Mouse (Mus musculus) CD4-positive helper T cell, adult 2 months (primary cell): Measurements from ENCODE around the gene Laptm4a.

Source experiments
- DNase-seq: peaks from one replicate; pipeline ENCODE4 v3.0.0-alpha.2; 2012; ENCODE audit warnings: low read depth, missing footprints, low spot score

The Laptm4a gene

DNA sequence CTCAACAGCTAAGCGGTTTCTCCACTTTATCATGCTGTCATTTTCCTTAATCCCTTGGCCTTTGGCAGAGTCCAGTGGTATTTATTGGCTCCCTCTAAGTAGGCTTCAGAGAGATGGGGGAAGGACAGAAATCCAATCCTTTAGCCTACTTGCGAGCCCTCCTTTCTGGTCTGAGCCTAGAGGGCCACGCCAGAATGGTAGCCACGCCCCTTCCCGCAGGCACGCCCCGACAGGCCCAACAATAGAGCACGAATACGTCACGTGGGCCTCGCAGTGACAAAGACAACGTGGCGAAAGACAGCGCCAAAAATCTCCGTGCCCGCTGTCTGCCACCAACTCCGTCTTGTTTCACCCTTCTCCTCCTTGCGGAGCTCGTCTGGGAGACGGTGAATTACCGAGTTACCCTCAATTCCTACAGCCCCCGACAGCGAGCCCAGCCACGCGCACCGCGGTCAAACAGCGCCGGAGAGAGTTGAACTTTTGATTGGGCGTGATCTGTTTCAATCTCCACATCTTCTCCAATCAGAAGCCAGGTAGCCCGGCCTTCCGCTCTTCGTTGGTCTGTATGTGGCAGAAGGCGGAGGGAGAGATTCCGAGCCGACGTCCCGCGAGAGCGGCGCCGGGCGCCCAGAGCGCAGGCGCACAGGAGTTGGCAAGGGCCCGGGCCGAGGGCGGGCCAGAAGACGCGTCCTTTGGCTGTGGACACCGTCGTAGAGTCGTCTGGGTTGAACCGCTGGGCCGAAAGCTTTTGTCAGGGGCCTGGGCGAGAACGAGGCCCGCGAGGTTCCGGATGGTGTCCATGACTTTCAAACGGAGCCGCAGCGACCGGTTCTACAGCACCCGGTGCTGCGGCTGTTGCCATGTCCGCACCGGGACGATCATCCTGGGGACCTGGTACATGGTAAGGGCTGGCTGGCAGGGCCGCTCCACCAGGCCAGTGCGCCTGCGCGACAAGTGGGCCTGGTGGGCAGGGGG lies at the start of gene Laptm4a:
Laptm4a (plus strand) TSS at position 271 of the 975 bp plus-strand sequence.
- DNase-seq = peak; percentile 99

- DNase-seq = no peak
Observed at GRCm38 (mm10) chr12:8875583-8875982, 45.9 kb upstream of the Laptm4a start.

DNA sequence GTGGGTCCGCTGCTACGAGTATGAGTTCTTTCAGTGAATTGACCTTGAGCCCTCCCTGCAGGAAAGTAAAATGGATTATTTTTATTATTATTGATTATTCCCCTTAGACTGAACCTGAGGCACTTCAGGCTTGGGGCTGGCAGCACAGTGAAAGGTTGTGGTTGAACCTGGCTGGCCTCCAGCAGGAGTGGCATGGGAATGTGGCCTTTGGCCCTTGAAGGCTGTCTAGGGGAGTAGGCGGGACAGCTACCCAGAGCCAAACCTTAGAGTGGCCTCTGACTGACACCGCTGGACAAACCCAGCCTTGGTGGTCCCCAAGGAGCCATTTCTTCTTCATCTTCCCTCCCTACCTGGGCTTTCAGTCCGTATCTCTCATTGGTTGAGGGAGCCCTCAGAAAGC lies 44.6 kb upstream of the Laptm4a start:
- DNase-seq = no peak

DNA sequence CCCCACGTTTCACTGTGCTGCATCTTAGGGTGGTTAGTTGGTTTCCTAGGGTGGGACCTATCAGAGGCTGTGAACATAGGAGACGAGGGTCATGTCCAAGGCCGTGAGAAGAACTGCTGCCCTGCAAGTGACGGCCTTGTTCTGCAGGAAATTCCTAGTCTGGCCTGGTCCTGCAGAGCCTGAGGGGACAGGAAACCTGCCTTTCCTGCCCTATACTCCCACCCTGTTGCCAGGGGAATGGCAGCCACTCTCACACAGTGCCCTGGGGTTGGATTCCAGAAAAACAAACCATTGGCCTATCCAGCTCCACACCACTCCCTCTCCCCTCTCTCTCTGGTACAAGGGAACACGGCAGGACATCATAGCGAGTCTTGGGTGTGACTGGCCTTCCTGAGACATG lies 44.1 kb upstream of the Laptm4a start:
- DNase-seq = no peak

GRCm38 (mm10) chr12:8878752-8879151 lies 42.7 kb upstream of the Laptm4a start:
- DNase-seq = no peak

DNA sequence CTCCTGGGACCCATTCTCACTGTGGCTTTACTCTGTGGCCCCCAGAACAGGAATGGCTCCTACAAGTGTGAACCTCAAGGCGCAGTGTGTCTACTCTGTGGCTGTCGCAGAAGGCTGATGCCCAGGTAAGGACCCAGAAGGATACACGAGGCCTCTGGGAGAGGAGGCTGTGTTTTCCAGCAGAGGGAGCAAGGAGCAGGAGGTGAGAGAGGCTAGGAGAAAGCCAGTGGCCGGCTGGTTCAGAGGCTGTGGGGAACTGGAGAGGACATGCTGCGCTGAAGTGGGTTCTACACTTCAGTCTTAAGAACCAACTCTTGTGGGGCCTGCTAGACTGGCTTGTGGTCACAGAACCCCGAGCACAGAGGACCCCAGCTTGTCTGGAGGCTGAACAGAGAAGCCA lies 42.1 kb upstream of the Laptm4a start:
- no peak for DNase-seq

DNA sequence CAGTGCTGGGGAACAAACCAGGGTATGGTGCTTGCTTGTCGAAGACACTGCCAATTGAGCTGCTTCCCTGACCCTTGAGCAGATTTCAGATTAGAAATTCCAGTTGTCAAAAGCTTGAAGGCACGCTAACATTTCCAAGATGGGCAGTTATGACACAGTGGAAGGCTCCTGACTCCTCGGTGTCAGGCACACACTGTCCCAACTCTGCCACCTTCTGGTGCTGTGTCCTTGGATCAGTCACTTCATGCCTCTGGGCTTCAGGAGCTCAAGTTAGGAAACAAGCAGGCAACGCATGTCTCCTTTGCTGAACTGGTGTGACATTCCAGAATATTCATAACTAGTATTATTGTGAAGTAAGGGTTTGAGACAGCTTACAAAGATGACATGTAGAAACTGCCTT lies 39.7 kb upstream of the Laptm4a start:
- DNase-seq = no peak

DNA sequence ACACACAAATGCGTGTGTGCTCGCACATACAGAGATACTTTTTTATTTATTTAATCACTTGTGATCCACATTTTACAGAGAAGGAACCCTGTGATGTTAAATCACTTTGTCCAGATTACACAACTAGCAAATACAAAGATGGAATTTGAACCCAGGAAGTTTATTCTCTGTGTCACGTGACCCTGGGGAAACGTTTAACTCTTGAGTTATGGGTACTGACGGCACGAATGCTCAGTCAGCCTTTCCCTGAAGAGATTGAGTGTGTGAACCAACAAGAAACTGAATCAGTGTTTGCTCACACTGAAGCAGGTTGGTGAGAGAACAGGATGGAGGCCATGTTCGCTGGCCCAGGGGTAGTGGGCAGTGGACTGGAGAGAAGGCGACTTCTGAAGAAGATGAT lies 39.1 kb upstream of the Laptm4a start:
- DNase-seq = no peak

DNA sequence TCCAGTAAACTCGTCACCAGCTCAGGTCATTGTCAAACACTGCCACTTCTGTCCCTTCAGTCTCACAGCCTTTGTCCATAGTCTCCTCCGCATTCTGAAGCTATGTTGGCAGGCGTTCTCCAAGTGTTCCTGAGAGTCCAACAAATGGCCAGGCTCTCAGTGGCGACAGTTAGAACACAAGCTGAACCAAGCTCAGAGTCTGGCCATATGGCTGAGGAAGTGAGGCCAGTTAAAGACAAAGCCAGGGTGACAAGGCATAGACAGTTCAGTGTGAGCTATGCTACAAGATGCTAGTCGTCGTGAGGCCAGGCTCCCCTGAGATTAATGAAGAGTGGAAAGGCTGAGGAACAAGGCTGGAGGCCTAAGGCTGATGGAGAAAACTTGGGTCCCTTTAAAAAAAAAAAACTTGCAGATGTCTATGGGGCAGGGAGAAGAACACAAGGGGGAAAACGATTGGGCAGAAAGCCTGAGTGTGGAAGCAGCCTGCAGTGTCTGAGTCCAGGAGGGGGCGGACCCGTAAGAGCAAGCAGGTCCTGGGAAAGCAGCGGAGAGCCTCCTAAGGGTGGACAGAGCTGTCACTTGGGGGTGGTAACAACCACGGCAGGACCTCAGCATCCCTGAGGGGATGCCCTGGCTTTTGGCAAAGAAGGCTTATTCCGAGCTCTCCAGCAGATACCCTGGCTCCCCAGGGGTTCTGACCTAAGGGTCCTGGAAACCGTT lies 36.9 kb upstream of the Laptm4a start:
- DNase-seq = no peak

DNA sequence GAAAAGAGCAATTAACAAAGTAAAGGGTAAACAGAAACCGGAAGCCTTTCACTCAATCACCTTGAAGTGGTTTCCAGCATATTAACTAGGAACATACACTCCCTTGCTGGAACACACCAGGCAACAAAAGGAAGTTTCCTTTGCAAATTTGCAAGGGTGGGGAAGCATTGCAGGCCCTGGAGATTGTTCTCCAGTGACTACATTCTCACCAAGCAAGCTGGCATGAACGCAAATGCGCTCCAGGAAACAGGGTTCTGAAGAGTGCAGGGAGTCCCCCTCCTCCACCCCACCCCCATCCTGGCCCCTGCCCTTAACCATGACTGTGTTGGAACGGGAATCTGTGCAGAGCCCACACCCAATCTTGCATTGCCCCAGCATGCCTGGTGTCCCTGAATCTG lies 36.3 kb upstream of the Laptm4a start:
- no peak for DNase-seq

DNA sequence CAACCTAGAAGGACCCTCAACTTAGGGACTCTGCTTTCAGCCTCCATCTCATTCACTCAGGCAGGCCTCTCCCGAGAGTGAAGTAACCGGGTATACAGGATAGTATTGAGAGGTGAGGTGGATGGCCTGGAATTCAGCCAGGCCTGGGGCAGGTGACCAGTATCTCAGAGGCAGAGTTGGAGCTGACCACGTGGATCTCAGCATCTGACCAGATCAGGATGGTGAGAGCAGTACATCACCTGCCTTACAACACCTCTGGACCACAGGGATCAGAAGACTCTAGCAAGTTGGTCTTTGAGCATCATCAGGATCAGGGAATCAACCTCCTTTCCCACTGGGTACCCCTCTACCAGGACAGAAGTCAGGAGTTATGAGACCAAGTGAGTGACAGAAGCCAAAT lies 35.5 kb upstream of the Laptm4a start:
- DNase-seq = no peak

GRCm38 (mm10) chr12:8888445-8888844 lies 33.0 kb upstream of the Laptm4a start:
- DNase-seq = no peak

DNA sequence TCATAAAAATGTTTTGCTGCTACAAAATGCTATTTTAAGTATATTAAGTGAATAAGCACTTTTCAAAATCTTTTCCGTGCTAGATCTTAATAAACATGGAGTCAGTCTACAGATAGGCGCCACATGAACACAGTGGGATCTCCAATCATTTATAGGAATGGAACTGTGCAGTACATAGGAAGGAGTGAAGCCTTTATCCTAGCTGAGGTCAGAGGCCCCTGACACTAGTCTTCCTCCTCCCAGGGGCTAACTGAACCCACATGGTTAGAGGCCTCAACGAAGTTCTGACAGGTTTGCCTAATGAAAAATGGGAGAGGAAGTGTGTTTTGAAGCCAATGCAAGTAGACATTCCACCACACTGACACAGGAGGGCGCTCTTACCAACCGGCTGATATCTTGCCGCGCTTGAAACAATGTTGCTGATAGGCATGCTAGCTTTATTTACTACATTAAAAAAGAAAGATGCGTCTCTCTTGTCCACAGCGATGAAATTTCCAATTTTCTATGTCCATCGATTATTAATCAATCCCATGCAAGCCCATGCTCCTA lies 32.3 kb upstream of the Laptm4a start:
- peak; percentile 58 for DNase-seq

DNA sequence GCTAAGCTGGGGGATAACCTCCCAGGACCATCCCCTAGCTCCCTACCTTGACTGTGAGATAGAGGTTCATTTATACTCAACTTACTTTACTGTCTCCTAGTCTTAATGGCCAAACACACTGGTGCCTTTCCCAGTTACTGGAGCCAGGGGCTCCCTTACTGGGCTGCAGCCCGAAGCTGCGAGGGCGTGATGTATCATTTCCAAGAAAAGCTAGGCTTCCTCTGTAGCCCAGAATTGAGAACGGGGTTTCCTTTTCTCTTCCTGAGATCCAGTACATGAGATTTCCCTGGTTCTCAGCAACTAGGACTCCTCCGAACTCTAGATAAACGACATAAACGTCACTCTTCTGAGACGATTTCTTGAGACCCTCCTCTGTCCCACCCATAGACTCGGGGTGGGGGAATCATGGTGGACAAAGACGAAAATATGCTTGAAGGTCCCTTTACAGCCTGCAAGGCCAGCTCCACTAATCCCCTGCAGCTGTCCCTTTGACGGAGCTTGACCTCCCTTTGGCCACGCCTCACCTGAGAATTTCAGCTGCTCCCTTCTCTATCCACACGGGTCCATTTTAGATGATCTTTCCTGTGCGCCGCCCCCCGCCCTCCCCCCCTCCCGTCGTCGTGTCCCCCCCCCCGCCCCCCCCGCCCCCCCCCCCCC lies 28.5 kb upstream of the Laptm4a start:
- no peak for DNase-seq

DNA sequence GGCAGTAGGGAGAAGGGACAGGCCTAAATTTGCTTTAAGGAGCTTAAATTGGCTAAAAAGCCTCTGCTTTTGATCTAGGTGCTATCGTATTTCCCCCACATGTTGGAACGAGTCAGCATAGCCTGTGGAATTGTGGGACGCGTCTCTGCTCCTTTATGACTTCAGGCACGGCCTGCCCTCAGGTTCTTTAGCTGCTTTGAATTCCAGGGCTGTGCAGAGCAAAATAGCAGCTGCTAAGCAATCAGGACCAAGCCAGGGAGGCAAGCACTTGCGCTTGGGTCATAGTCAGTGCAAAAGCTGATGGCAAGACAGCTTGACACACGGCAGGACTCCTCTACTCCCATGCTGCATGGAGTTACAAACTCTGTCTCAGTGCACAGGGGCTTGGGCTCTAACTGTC lies 24.3 kb upstream of the Laptm4a start:
- no peak for DNase-seq

- no peak for DNase-seq
Observed at GRCm38 (mm10) chr12:8898879-8899785, 22.3 kb upstream of the Laptm4a start.

GRCm38 (mm10) chr12:8900107-8900698 lies 21.3 kb upstream of the Laptm4a start:
- DNase-seq = no peak

DNA sequence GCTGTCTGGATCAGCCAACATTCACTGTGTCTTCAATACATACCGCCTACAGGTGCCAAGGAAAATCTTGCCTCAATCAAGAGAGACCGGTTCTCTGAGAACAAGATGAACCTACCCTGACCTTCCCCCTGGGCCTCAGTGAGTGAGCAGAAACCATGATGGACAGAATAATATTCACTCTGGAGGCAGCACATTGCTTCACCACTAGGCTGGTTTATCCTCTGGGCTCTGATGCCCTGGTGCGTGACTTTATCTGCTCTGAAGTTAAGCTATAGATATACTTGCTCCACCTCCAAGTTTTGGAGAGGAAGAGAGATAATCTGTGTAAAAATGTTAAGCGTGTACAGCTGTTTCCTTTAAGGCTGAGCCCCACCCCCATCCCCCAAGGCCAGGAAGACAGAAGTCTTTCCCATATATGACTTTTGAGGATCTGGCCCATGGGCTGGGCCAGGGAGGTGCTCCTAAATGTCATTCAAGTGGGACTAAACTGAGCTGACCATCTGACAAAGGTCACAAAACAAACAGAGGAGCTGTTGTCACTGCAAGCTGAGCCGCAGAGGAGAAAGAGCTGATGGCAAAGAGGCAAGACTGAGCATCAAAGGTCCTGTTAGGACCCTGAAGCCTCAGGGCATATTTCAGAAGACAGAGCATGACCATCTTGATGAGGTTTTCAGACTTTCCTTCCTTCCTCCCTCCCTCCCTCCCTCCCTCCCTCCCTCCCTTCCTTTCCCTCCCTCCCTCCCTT lies 20.4 kb upstream of the Laptm4a start:
- DNase-seq = no peak

GRCm38 (mm10) chr12:8901934-8902333 lies 19.5 kb upstream of the Laptm4a start:
- no peak for DNase-seq

DNA sequence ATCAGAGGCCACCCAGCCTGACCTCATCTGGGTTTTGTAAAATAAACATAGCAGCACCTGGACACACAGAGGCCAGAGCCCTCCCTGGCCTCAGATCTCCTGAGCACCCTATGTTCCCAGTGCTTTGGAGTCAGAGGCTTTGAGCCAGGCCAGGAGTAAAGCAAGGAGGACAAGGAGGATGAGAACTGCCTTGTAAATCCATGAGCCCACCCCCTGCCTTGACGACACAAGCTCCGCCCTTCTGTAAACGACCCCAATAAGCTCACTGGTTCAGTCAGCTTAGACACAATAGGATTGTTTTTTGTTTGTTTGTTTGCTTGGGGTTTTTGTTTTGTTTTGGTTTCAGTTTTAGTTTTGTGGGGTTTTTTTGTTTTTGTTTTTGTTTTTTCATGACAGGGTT lies 19.0 kb upstream of the Laptm4a start:
- DNase-seq = no peak
